Mouse (Mus musculus): Measurements from ENCODE around the gene Lrrk1. TPM values are rescaled to one million over a fixed set of nuclear protein-coding genes. Genes with fewer than 3 reads are reported as not detected.

Gene Lrrk1
- polyA plus RNA-seq, 1 experiment from 2014 or later = 15.4 TPM

- no peaks in the 10 kb centered on the region for H3K27me3 ChIP-seq (replicated peaks; ENCODE audit: control insufficient read depth, insufficient read depth, low read length)
- no peaks in the 10 kb centered on the region for H3K36me3 ChIP-seq (ENCODE audit: control insufficient read depth, insufficient read depth, low read length)
- H3K4me3 ChIP-seq (ENCODE audit: low read length) = no peak overlapping the region
- peak; percentile 62 for ATAC-seq
- H3K9ac ChIP-seq (ENCODE audit: low read depth, low read length) = no peak overlapping the region
- 24% methylated on average over 8 of the region's 8 CpGs for WGBS
- no peaks in the 10 kb centered on the region for H3K9me3 ChIP-seq (ENCODE audit: control insufficient read depth, low read length)
- no peak overlapping the region for H3K4me2 ChIP-seq (ENCODE audit: low read depth, low read length)
- H3K27ac ChIP-seq (ENCODE audit: low read length) = no peak overlapping the region
- 0 out of 2 replicates have a peak, but pooled peaks cover 9% of the 10 kb centered on the region for H3K4me1 ChIP-seq (ENCODE audit: control insufficient read depth, insufficient read depth, low read length)
Observed at GRCm38 (mm10) chr7:66222621-66223091, 165.5 kb downstream of the Lrrk1 start.

- H3K36me3 ChIP-seq (ENCODE audit: control insufficient read depth, insufficient read depth, low read length) = no peaks in the 10 kb centered on the region
- H3K27ac ChIP-seq (ENCODE audit: low read length) = no peak overlapping the region
- H3K4me1 ChIP-seq (ENCODE audit: control insufficient read depth, insufficient read depth, low read length) = 0 out of 2 replicates have a peak, but pooled peaks cover 9% of the 10 kb centered on the region
- H3K9me3 ChIP-seq (ENCODE audit: control insufficient read depth, low read length) = no peaks in the 10 kb centered on the region
- no peak overlapping the region for H3K4me3 ChIP-seq (ENCODE audit: low read length)
- H3K4me2 ChIP-seq (ENCODE audit: low read depth, low read length) = no peak overlapping the region
- ATAC-seq = 0 out of 2 replicates have a peak, but pooled peaks have one; percentile 25
- 74% methylated on average over 4 of the region's 4 CpGs for WGBS
- no peaks in the 10 kb centered on the region for H3K27me3 ChIP-seq (replicated peaks; ENCODE audit: control insufficient read depth, insufficient read depth, low read length)
- no peak overlapping the region for H3K9ac ChIP-seq (ENCODE audit: low read depth, low read length)
Observed at GRCm38 (mm10) chr7:66219794-66220227, 168.3 kb downstream of the Lrrk1 start.

- Histone ChIP-seq H3K4me3 (ENCODE audit: low read length) (no peak overlapping the region), H3K9ac (ENCODE audit: low read depth, low read length) (no peak overlapping the region), H3K27ac (ENCODE audit: low read length) (no peak overlapping the region; the same call in 1 of the 2 replicates), H3K4me2 (ENCODE audit: low read depth, low read length) (no peak overlapping the region), H3K9me3 (ENCODE audit: control insufficient read depth, low read length) (no peaks in the 10 kb centered on the region), H3K27me3 (replicated peaks; ENCODE audit: control insufficient read depth, insufficient read depth, low read length) (no peaks in the 10 kb centered on the region), H3K36me3 (ENCODE audit: control insufficient read depth, insufficient read depth, low read length) (no peaks in the 10 kb centered on the region), H3K4me1 (ENCODE audit: control insufficient read depth, insufficient read depth, low read length) (0 out of 2 replicates have a peak, but pooled peaks cover 9% of the 10 kb centered on the region)
- 82% methylated on average over 4 of the region's 4 CpGs for WGBS
- no peak for ATAC-seq
Observed at GRCm38 (mm10) chr7:66219028-66219793, 168.9 kb downstream of the Lrrk1 start.

GRCm38 (mm10) chr7:66218193-66219014, 169.7 kb downstream of the Lrrk1 start:
- Histone ChIP-seq H3K4me2 (ENCODE audit: low read depth, low read length) (no peak overlapping the region), H3K9ac (ENCODE audit: low read depth, low read length) (0 out of 2 replicates have a peak overlapping the region, but pooled peaks have one; percentile 25), H3K4me1 (ENCODE audit: control insufficient read depth, insufficient read depth, low read length) (0 out of 2 replicates have a peak, but pooled peaks cover 9% of the 10 kb centered on the region), H3K36me3 (ENCODE audit: control insufficient read depth, insufficient read depth, low read length) (no peaks in the 10 kb centered on the region), H3K9me3 (ENCODE audit: control insufficient read depth, low read length) (no peaks in the 10 kb centered on the region), H3K27ac (ENCODE audit: low read length) (peak overlapping the region; percentile 84), H3K4me3 (ENCODE audit: low read length) (no peak overlapping the region), H3K27me3 (replicated peaks; ENCODE audit: control insufficient read depth, insufficient read depth, low read length) (no peaks in the 10 kb centered on the region)
- ATAC-seq = peak; percentile 29
- WGBS = 47% methylated on average over 9 of the region's 9 CpGs

- Histone ChIP-seq H3K9ac (ENCODE audit: low read depth, low read length) (no peak overlapping the region), H3K9me3 (ENCODE audit: control insufficient read depth, low read length) (no peaks in the 10 kb centered on the region), H3K4me3 (ENCODE audit: low read length) (no peak overlapping the region), H3K27ac (ENCODE audit: low read length) (peak overlapping the region; percentile 84), H3K27me3 (replicated peaks; ENCODE audit: control insufficient read depth, insufficient read depth, low read length) (no peaks in the 10 kb centered on the region), H3K4me2 (ENCODE audit: low read depth, low read length) (no peak overlapping the region), H3K36me3 (ENCODE audit: control insufficient read depth, insufficient read depth, low read length) (no peaks in the 10 kb centered on the region), H3K4me1 (ENCODE audit: control insufficient read depth, insufficient read depth, low read length) (0 out of 2 replicates have a peak, but pooled peaks cover 6% of the 10 kb centered on the region)
- ATAC-seq = no peak
- WGBS = 77% methylated on average over 7 of the region's 7 CpGs
Observed at GRCm38 (mm10) chr7:66217531-66218094, 170.5 kb downstream of the Lrrk1 start.

GRCm38 (mm10) chr7:66217011-66217410, 171.1 kb downstream of the Lrrk1 start:
- Histone ChIP-seq H3K36me3 (ENCODE audit: control insufficient read depth, insufficient read depth, low read length) (no peaks in the 10 kb centered on the region), H3K9ac (ENCODE audit: low read depth, low read length) (no peak overlapping the region), H3K4me1 (ENCODE audit: control insufficient read depth, insufficient read depth, low read length) (0 out of 2 replicates have a peak, but pooled peaks cover 4% of the 10 kb centered on the region), H3K4me3 (ENCODE audit: low read length) (no peak overlapping the region), H3K27ac (ENCODE audit: low read length) (no peak overlapping the region), H3K4me2 (ENCODE audit: low read depth, low read length) (no peak overlapping the region), H3K27me3 (replicated peaks; ENCODE audit: control insufficient read depth, insufficient read depth, low read length) (no peaks in the 10 kb centered on the region), H3K9me3 (ENCODE audit: control insufficient read depth, low read length) (no peaks in the 10 kb centered on the region)
- WGBS = 77% methylated on average over 7 of the region's 7 CpGs
- ATAC-seq = peak; percentile 15; the same call in 1 of the 2 replicates

- WGBS = 95% methylated on average over 1 of the region's 1 CpGs
Observed at GRCm38 (mm10) chr7:66215911-66216310, 172.2 kb downstream of the Lrrk1 start.

GRCm38 (mm10) chr7:66214477-66214876, 173.7 kb downstream of the Lrrk1 start:
- no peaks in the 10 kb centered on the region for H3K27me3 ChIP-seq (replicated peaks; ENCODE audit: control insufficient read depth, insufficient read depth, low read length)
- no peaks in the 10 kb centered on the region for H3K36me3 ChIP-seq (ENCODE audit: control insufficient read depth, insufficient read depth, low read length)
- 35% methylated on average over 6 of the region's 6 CpGs for WGBS
- no peak overlapping the region for H3K4me2 ChIP-seq (ENCODE audit: low read depth, low read length)
- H3K4me3 ChIP-seq (ENCODE audit: low read length) = no peak overlapping the region
- no peak overlapping the region for H3K9ac ChIP-seq (ENCODE audit: low read depth, low read length)
- ATAC-seq = no peak
- no peak overlapping the region for H3K27ac ChIP-seq (ENCODE audit: low read length)
- 0 out of 2 replicates have a peak, but pooled peaks cover 4% of the 10 kb centered on the region for H3K4me1 ChIP-seq (ENCODE audit: control insufficient read depth, insufficient read depth, low read length)
- no peaks in the 10 kb centered on the region for H3K9me3 ChIP-seq (ENCODE audit: control insufficient read depth, low read length)

More at GRCm38 (mm10) chr7:66215911-66216310, 172.2 kb downstream of the Lrrk1 start:
- ATAC-seq = no peak
- H3K27me3 ChIP-seq (replicated peaks; ENCODE audit: control insufficient read depth, insufficient read depth, low read length) = no peaks in the 10 kb centered on the region
- no peak overlapping the region for H3K27ac ChIP-seq (ENCODE audit: low read length)
- H3K36me3 ChIP-seq (ENCODE audit: control insufficient read depth, insufficient read depth, low read length) = no peaks in the 10 kb centered on the region
- H3K9me3 ChIP-seq (ENCODE audit: control insufficient read depth, low read length) = no peaks in the 10 kb centered on the region
- H3K4me2 ChIP-seq (ENCODE audit: low read depth, low read length) = no peak overlapping the region
- 0 out of 2 replicates have a peak, but pooled peaks cover 4% of the 10 kb centered on the region for H3K4me1 ChIP-seq (ENCODE audit: control insufficient read depth, insufficient read depth, low read length)
- no peak overlapping the region for H3K9ac ChIP-seq (ENCODE audit: low read depth, low read length)
- no peak overlapping the region for H3K4me3 ChIP-seq (ENCODE audit: low read length)

- Histone ChIP-seq H3K4me1 (ENCODE audit: control insufficient read depth, insufficient read depth, low read length) (no peaks in the 10 kb centered on the region), H3K36me3 (ENCODE audit: control insufficient read depth, insufficient read depth, low read length) (no peaks in the 10 kb centered on the region), H3K27ac (ENCODE audit: low read length) (no peak overlapping the region), H3K9me3 (ENCODE audit: control insufficient read depth, low read length) (no peaks in the 10 kb centered on the region), H3K4me3 (ENCODE audit: low read length) (no peak overlapping the region), H3K4me2 (ENCODE audit: low read depth, low read length) (no peak overlapping the region), H3K27me3 (replicated peaks; ENCODE audit: control insufficient read depth, insufficient read depth, low read length) (no peaks in the 10 kb centered on the region), H3K9ac (ENCODE audit: low read depth, low read length) (no peak overlapping the region)
- 85% methylated on average over 1 of the region's 1 CpGs for whole genome bisulfite sequencing
- ATAC-seq = no peak
Observed at GRCm38 (mm10) chr7:66212887-66213286, 175.3 kb downstream of the Lrrk1 start.
